Mouse (Mus musculus): ENCODE data around the gene Gga3. TPM values are rescaled to one million over a fixed set of nuclear protein-coding genes. Genes with fewer than 3 reads are reported as not detected.

The Gga3 gene
- polyA plus RNA-seq, 1 experiment from 2014 or later = 28.1 TPM

DNA sequence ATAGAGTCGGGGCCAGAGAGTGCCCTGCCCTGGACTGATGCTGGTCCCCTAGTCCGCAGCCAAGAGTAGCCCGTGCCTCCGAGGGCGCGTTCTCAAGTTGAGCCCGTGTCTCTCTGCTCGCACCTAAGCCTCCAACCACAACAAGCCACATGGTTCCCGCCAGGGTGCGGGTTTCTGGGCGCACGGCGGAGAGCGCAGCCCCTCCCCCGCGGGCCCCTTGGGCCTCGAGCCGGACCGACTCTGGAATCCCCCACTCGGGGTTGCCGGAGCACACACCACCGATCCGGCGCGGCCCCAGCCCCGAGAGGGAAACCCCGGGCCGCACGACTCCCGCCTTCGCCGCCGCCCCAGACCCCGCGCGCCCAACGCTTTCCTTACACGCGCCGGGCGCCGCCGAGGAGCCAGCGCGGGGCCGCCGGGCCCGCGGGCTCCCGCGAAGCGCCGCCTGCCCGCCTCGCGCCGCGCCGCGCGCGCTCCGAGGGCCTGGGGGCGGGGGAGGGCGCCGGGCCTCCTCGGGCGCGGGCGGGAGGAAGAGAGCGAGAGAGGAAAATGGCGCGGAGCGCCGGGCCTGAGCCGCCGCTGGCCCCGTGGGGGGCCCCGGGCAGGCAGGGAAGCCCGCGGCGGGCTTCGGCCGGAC, 68.3 kb downstream of the Gga3 start:
- under 1% methylated on average over 50 of the region's 84 CpGs for WGBS
- no peaks in the 10 kb centered on the region for H3K9me3 ChIP-seq

DNA sequence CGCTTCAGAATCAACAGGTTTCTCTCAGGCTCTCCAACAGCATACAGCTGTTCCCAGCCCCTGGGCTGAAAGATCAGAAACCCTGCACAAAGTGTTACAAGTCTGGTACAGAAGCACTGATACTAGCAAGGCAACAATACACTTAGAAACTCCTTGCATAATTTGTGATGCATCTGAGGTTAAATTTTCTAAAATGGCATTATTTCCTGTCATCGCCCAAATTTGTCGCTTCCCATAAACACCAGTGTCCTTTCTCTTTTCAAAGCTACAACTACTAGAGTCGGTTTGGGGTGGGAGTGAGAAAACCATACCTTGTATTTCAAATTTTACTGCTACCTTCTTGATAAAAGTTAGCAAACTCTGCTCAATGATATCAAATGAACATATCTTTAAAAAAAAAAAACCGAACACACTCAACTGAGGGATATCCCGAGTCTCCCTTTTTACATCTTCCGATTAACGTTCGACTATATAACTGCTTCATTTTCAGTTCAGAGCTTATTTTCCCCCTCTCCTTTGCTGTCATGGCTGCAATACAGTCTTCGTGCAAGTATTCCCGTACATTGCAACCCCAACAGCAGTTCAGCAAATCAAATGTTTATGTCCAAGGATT, 69.0 kb downstream of the Gga3 start:
- Histone ChIP-seq H3K4me2 (replicated peaks) (peak overlapping the region; percentile 56), H3K27me3 (no peaks in the 10 kb centered on the region), H3K4me3 (peak overlapping the region; percentile 59), H3K27ac (replicated peaks) (peak overlapping the region; percentile 100), H3K36me3 (peaks cover 39% of the 10 kb centered on the region), H3K9ac (replicated peaks) (peak overlapping the region; percentile 82), H3K4me1 (peaks cover 36% of the 10 kb centered on the region), H3K9me3 (no peaks in the 10 kb centered on the region)
- no peak for ATAC-seq (replicated peaks)
- WGBS = 6% methylated on average over 11 of the region's 11 CpGs

More for the DNA sequence above, 68.3 kb downstream of the Gga3 start:
- Histone ChIP-seq H3K9ac (replicated peaks) (peak overlapping the region; percentile 82), H3K4me1 (peaks cover 36% of the 10 kb centered on the region), H3K27ac (replicated peaks) (peak overlapping the region; percentile 100), H3K4me2 (replicated peaks) (peak overlapping the region; percentile 56), H3K4me3 (peak overlapping the region; percentile 59), H3K36me3 (peaks cover 33% of the 10 kb centered on the region), H3K27me3 (no peaks in the 10 kb centered on the region)
- ATAC-seq (replicated peaks) = peak; percentile 84

Other genes starting within 250 kb of the Gga3 start
- 48.9 and 50.3 TPM in 2 replicates for gene Hid1, start 236.3 kb downstream of the Gga3 start, polyA plus RNA-seq (2015; fragmentation: Nextera tagmentation; extraction: Ambion mirVana)
- 20.9 and 21.2 TPM in 2 replicates for gene Cdr2l, start 222.1 kb downstream of the Gga3 start, polyA plus RNA-seq (2015; fragmentation: Nextera tagmentation; extraction: Ambion mirVana)
- 178 and 192 TPM in 2 replicates for gene Mrpl58, start 200.3 kb downstream of the Gga3 start, polyA plus RNA-seq (2015; fragmentation: Nextera tagmentation; extraction: Ambion mirVana)
- 722 and 770 TPM in 2 replicates for gene Atp5h, start 184.1 kb downstream of the Gga3 start, polyA plus RNA-seq (2015; fragmentation: Nextera tagmentation; extraction: Ambion mirVana)
- 23.6 and 26.3 TPM in 2 replicates for gene Kctd2, start 183.9 kb downstream of the Gga3 start, polyA plus RNA-seq (2015; fragmentation: Nextera tagmentation; extraction: Ambion mirVana)
- not detected in 2 replicates for gene Trim80, start 163.5 kb downstream of the Gga3 start, polyA plus RNA-seq (2015; fragmentation: Nextera tagmentation; extraction: Ambion mirVana)
- 0.10 TPM in 1 of 2 replicates, not detected in the other for gene Slc16a5, start 141.6 kb downstream of the Gga3 start, polyA plus RNA-seq (2015; fragmentation: Nextera tagmentation; extraction: Ambion mirVana)
- 15.6 and 16.1 TPM in 2 replicates for gene Armc7, start 128.4 kb downstream of the Gga3 start, polyA plus RNA-seq (2015; fragmentation: Nextera tagmentation; extraction: Ambion mirVana)
- 94.3 and 102 TPM in 2 replicates for gene Nt5c, start 112.2 kb downstream of the Gga3 start, polyA plus RNA-seq (2015; fragmentation: Nextera tagmentation; extraction: Ambion mirVana)
- gene Jpt1, start 89.7 kb downstream of the Gga3 start, polyA plus RNA-seq (2015; fragmentation: Nextera tagmentation; extraction: Ambion mirVana) = 1,941 and 1,977 TPM in 2 replicates
- gene Sumo2, start 67.8 kb downstream of the Gga3 start, polyA plus RNA-seq (2015; fragmentation: Nextera tagmentation; extraction: Ambion mirVana) = 1,191 and 1,214 TPM in 2 replicates
- gene Nup85, start 39.6 kb downstream of the Gga3 start, polyA plus RNA-seq (2015; fragmentation: Nextera tagmentation; extraction: Ambion mirVana) = 127 and 138 TPM in 2 replicates
- 70.3 and 73.6 TPM in 2 replicates for gene Mrps7, start 126 bp downstream of the Gga3 start, polyA plus RNA-seq (2015; fragmentation: Nextera tagmentation; extraction: Ambion mirVana)
- gene Mif4gd, start 8.9 kb upstream of the Gga3 start, polyA plus RNA-seq (2015; fragmentation: Nextera tagmentation; extraction: Ambion mirVana) = 9.1 and 11.4 TPM in 2 replicates
- gene Slc25a19, start 24.2 kb upstream of the Gga3 start, polyA plus RNA-seq (2015; fragmentation: Nextera tagmentation; extraction: Ambion mirVana) = 55.3 and 56.1 TPM in 2 replicates
- 180 and 199 TPM in 2 replicates for gene Grb2, start 104.5 kb upstream of the Gga3 start, polyA plus RNA-seq (2015; fragmentation: Nextera tagmentation; extraction: Ambion mirVana)
- gene Tmem94, start 161.4 kb upstream of the Gga3 start, polyA plus RNA-seq (2015; fragmentation: Nextera tagmentation; extraction: Ambion mirVana) = 27.6 and 29.8 TPM in 2 replicates
- 7.8 and 7.9 TPM in 2 replicates for gene Caskin2, start 209.6 kb upstream of the Gga3 start, polyA plus RNA-seq (2015; fragmentation: Nextera tagmentation; extraction: Ambion mirVana)
- 24.2 and 25.9 TPM in 2 replicates for gene Tsen54, start 210.7 kb upstream of the Gga3 start, polyA plus RNA-seq (2015; fragmentation: Nextera tagmentation; extraction: Ambion mirVana)
- 1.0 and 1.1 TPM in 2 replicates for gene Llgl2, start 220.0 kb upstream of the Gga3 start, polyA plus RNA-seq (2015; fragmentation: Nextera tagmentation; extraction: Ambion mirVana)